35 mouse cellular contexts compared by ENCODE assay signal in genomic region chr2:28108763-28109162, GRCm38 (mm10). TPM values are rescaled to one million over a fixed set of nuclear protein-coding genes. Genes with fewer than 3 reads are reported as not detected.
"Had no signal": no experiment of that assay in that cellular context is flagged by ENCODE, and none has a peak within 500 bp of the region (broad histone marks: within the 10 kb centered on the region; RNA-seq: fewer than 3 reads in every experiment).

No protein-coding gene starts in this region.

- H3K27me3 ChIP-seq: embryonic facial prominence, embryonic 12.5 days; embryonic facial prominence, embryonic 13.5 days; embryonic facial prominence, embryonic 15.5 days; forebrain, embryonic 13.5 days; forebrain, embryonic 15.5 days had no signal

- H3K4me3 ChIP-seq: embryonic facial prominence, embryonic 10.5 days; embryonic facial prominence, embryonic 12.5 days; embryonic facial prominence, embryonic 13.5 days; embryonic facial prominence, embryonic 15.5 days; erythroblast, embryonic 14.5 days; forebrain, embryonic 10.5 days; forebrain, embryonic 12.5 days; forebrain, embryonic 13.5 days; forebrain, embryonic 15.5 days; gastrocnemius, adult 2 months; heart, adult 2 months had no signal

- DNase-seq: cerebellum, adult 8-10 months; cerebellum, adult 9-10 months; cerebellum, adult 9-11 months; cerebellum, postnatal 10 days; cerebellum, postnatal 14 days; cerebellum, postnatal 25 days; cerebellum, postnatal 36 days; embryo, embryonic 11 days; forebrain, postnatal 0 days; gastrocnemius, adult 2 months; gastrocnemius, postnatal 10 days; gastrocnemius, postnatal 14 days; gastrocnemius, postnatal 25 days; gastrocnemius, postnatal 36 days; heart, adult 11 months; heart, adult 18-20 months; heart, adult 2 months had no signal

- H3K4me2 ChIP-seq: embryonic facial prominence, embryonic 12.5 days; embryonic facial prominence, embryonic 13.5 days; embryonic facial prominence, embryonic 15.5 days; forebrain, embryonic 12.5 days; forebrain, embryonic 13.5 days; forebrain, embryonic 15.5 days had no signal

- H3K36me3 ChIP-seq: embryonic facial prominence, embryonic 10.5 days; embryonic facial prominence, embryonic 12.5 days; embryonic facial prominence, embryonic 13.5 days; embryonic facial prominence, embryonic 15.5 days; forebrain, embryonic 10.5 days; forebrain, embryonic 12.5 days; forebrain, embryonic 15.5 days had no signal

- H3K27ac ChIP-seq: embryonic facial prominence, embryonic 10.5 days; embryonic facial prominence, embryonic 12.5 days; embryonic facial prominence, embryonic 13.5 days; embryonic facial prominence, embryonic 15.5 days; forebrain, embryonic 10.5 days; forebrain, embryonic 12.5 days; forebrain, embryonic 13.5 days; forebrain, embryonic 15.5 days; gastrocnemius, adult 2 months; heart, adult 2 months had no signal

RNA-seq across cellular contexts. Expression of gene Fcnb, which starts 24.1 kb away (rescaled TPM):
- total RNA-seq: forebrain, postnatal 0 days; gastrocnemius, adult 18-20 months; gastrocnemius, adult 2 months; gastrocnemius, adult 8-10 months; gastrocnemius, postnatal 14 days; gastrocnemius, postnatal 25 days; gastrocnemius, postnatal 36 days; gastrocnemius, postnatal 4 days; heart, adult 18-20 months; heart, adult 2 months; heart, adult 8-10 months had no signal
- polyA plus RNA-seq: cortical plate, adult 2 months; embryonic facial prominence, embryonic 10.5 days; embryonic facial prominence, embryonic 12.5 days; embryonic facial prominence, embryonic 13.5 days; erythroblast, embryonic 14.5 days; forebrain, embryonic 10.5 days; forebrain, embryonic 13.5 days; forebrain, embryonic 14.5 days; forebrain, embryonic 16.5 days; forebrain, postnatal 0 days; frontal cortex, adult 2 months; gonadal fat pad, adult 2 months; heart, adult 2 months had no signal
